Mouse (Mus musculus): ENCODE data around the gene Zfp367. TPM values are rescaled to one million over a fixed set of nuclear protein-coding genes. Genes with fewer than 3 reads are reported as not detected.

Gene Zfp367
- polyA plus RNA-seq, 1 experiment from 2014 or later = 27.4 TPM

DNA sequence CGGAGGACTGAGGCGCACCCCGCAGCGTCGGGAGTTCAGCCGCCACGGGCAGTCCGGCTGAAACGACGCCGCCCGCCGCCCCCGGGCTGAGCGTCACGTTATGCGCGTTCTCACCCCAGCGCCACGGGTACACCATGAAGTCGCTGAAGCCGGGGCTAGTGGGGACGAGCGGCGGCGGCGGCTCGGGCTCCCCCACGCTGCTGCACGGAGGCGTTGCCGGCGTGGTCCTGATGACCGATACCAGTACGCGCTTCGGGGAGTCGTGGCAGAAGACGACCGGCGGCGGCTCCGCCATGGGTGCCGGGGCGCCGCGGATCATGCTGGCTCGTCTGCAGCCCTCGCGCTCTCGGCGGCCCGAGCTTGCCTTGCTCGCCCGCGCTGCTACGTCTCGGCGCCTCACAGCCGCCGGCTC lies 325 bp downstream of the Zfp367 start:
- Histone ChIP-seq H3K27ac (peak overlapping the region; percentile 95), H3K36me3 (no peaks in the 10 kb centered on the region), H3K9ac (peak overlapping the region; percentile 79), H3K4me2 (peak overlapping the region; percentile 84), H3K9me3 (no peaks in the 10 kb centered on the region), H3K27me3 (no peaks in the 10 kb centered on the region), H3K4me3 (peak overlapping the region; percentile 90), H3K4me1 (peaks cover 40% of the 10 kb centered on the region)
- under 1% methylated on average over 61 of the region's 61 CpGs for WGBS
- ATAC-seq (ENCODE audit: borderline replicate concordance, extremely low read depth, low FRiP score, low TSS enrichment) = peak; percentile 6; the same call in 1 of the 2 replicates

DNA sequence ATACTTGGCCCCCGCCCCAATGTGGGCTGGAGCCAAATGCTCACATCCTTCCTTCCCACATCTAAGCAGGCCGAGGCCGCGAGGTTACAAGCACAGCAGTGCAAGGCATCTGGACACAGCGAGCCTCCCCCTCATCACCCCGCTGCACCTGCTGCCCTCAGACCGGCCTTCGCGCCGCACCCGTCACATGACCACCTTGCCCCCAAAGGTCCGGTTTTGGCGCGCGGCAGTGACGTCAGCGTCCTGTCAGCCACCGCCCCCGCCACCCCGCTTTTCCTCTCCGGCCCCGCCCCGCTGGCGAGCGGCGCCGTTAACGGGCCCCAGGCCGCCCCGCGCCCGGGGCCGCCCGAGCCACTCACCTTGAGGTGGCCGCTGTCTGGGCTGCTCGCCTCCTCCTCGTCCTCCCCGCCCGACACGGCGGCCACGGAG lies 747 bp downstream of the Zfp367 start:
- Histone ChIP-seq H3K4me1 (peaks cover 40% of the 10 kb centered on the region), H3K4me3 (peak overlapping the region; percentile 90), H3K27me3 (no peaks in the 10 kb centered on the region), H3K27ac (peak overlapping the region; percentile 95), H3K9me3 (no peaks in the 10 kb centered on the region), H3K9ac (peak overlapping the region; percentile 79), H3K4me2 (peak overlapping the region; percentile 84), H3K36me3 (no peaks in the 10 kb centered on the region)
- under 1% methylated on average over 42 of the region's 42 CpGs for WGBS
- peak; percentile 6; the same call in 1 of the 2 replicates for ATAC-seq (ENCODE audit: borderline replicate concordance, extremely low read depth, low FRiP score, low TSS enrichment)

DNA sequence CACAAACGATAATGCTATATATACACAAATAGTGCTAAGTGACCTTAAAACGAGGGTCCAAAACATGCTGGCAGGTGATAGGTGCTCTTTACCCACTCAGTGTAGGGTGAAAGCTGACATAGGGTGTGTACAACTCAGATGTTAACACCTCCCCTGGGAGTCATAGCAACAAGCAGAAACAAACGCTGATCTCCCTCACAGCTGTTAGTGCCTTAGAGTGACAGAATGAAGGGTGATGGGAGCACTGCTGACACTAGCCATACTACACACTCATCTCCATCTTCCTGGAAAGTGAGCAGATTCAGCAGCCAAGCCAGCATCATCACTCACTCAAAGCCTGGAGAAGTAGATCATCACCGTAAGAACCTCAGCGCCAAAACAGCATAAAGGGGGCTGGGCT lies 2.9 kb downstream of the Zfp367 start:
- Histone ChIP-seq H3K4me1 (peaks cover 35% of the 10 kb centered on the region), H3K27ac (no peak overlapping the region), H3K36me3 (no peaks in the 10 kb centered on the region), H3K4me3 (no peak overlapping the region), H3K27me3 (no peaks in the 10 kb centered on the region), H3K9ac (no peak overlapping the region), H3K4me2 (0 out of 2 replicates have a peak overlapping the region, but pooled peaks have one; percentile 1), H3K9me3 (no peaks in the 10 kb centered on the region)
- ATAC-seq (ENCODE audit: borderline replicate concordance, extremely low read depth, low FRiP score, low TSS enrichment) = no peak
- 47% methylated on average over 5 of the region's 5 CpGs for WGBS

DNA sequence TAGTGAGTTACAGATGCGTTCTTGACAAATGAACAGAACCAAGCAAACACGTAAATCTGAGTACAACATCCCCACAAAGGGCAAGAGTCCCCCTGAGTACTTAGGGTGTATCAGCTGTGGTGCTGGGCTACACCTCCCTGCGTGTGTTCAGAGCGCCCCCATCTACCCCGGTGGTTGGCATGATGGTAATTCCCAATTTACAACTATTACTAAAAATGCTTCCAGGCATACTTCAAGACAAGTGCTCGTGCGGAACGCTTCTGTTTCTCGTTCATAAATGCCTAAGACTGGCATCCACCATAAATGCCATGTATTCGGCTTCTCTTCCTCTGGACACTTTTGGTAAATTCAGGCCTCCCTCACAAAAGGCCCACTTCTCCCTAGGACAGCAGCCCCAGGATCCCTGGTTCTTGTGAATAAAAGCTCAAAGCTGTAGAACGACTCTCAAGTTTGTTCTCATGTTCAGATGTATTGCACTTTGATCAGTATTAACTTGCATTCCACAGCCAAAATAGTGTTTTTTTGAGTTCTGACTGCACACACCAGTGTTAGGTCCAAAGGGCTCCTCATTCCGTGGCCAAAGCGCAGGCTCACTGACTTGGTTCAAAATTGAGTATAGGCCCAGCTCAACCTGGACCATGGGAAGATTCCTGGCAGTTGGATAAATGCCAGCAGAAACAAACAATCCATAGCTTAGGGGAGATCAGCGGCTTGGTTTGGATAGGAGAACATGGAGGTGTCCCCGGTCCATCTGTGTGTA lies 23.2 kb downstream of the Zfp367 start:
- H3K27ac ChIP-seq = peak overlapping the region; percentile 52; the same call in 1 of the 2 replicates
- peak overlapping the region; percentile 62 for H3K4me3 ChIP-seq
- H3K4me1 ChIP-seq = peaks cover 10% of the 10 kb centered on the region; the same call in 1 of the 2 replicates
- H3K9ac ChIP-seq = peak overlapping the region; percentile 61
- no peaks in the 10 kb centered on the region for H3K27me3 ChIP-seq
- H3K9me3 ChIP-seq = no peaks in the 10 kb centered on the region
- ATAC-seq (ENCODE audit: borderline replicate concordance, extremely low read depth, low FRiP score, low TSS enrichment) = peak; percentile 84
- H3K4me2 ChIP-seq = peak overlapping the region; percentile 83
- 36% methylated on average over 15 of the region's 15 CpGs for WGBS
- peaks cover 18% of the 10 kb centered on the region for H3K36me3 ChIP-seq

DNA sequence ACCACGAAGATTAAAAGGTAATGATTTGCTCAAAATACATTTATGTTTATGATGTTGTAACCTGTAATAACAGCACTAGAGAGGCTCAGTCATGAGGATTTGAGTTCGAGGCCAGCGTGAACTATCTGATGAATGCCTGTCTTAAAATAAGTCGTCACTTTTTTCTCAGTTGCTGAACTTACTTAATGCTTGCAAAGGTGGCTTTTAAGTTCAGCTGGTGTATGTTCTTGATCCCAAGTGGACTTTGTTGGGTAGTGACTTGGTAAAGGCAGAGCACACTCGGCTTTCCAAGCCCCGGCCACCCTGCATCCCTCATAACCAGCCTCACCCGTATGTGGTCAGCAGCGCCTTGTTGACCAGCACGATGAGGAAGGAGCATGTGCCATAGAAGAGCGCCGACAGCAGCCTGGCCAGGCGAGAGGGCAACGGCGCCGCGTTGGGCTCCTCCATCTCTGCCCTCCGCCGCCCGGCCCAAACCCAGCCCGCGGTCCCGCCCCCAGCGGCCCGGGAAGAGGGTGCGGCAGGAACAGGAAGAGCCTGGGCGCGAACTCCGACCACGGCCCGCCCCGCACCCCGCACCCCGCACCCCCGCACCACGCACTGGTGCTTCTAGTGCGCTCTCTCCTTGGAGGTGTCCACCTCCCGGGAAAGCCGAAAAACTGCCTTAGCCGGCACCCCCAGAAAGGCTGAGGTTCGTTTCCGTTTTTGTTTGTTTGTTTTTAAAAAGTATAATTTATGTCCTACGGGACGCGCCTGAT lies 24.0 kb downstream of the Zfp367 start, which contains the start of gene Slc35d2:
Gene Slc35d2 (minus strand): TSS at position 511 of the 758 bp plus-strand sequence.
- Histone ChIP-seq H3K4me2 (peak within 1 kb of the TSS; percentile 83), H3K4me3 (peak within 1 kb of the TSS; percentile 62), H3K4me1 (peaks cover 10% of the 10 kb centered on the region; the same call in 1 of the 2 replicates), H3K9me3 (no peaks in the 10 kb centered on the region), H3K27ac (peak within 1 kb of the TSS; percentile 52), H3K36me3 (peaks cover 12% of the 10 kb centered on the region), H3K27me3 (no peaks in the 10 kb centered on the region), H3K9ac (peak within 1 kb of the TSS; percentile 61)
- peak; percentile 85 for ATAC-seq (ENCODE audit: borderline replicate concordance, extremely low read depth, low FRiP score, low TSS enrichment)
- 8% methylated on average over 42 of the region's 44 CpGs for WGBS

DNA sequence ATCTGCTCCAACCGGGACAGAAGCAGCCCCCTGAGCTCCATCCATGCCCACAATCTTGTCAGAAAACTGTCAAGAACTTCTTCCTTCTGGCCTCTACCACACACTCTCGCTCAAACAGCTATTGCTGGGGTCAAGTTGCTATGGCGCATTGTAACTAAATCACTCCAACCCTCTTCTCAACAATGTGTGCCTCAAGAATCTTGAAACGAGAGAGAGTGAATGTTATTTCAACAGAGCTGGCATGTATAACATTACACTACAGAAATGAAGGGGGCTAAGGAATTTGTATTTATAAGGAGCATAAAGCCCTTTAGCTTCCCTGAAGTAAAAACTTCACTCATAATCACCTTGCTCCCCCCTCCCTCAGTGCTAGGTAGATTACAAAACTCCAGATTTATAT lies 26.7 kb downstream of the Zfp367 start:
- H3K4me3 ChIP-seq = no peak overlapping the region
- H3K27me3 ChIP-seq = no peaks in the 10 kb centered on the region
- H3K4me1 ChIP-seq = peaks cover 10% of the 10 kb centered on the region; the same call in 1 of the 2 replicates
- H3K9me3 ChIP-seq = no peaks in the 10 kb centered on the region
- no peak for ATAC-seq (ENCODE audit: borderline replicate concordance, extremely low read depth, low FRiP score, low TSS enrichment)
- WGBS = 33% methylated on average over 4 of the region's 4 CpGs
- H3K36me3 ChIP-seq = no peaks in the 10 kb centered on the region
- H3K9ac ChIP-seq = no peak overlapping the region
- no peak overlapping the region for H3K4me2 ChIP-seq
- H3K27ac ChIP-seq = 0 out of 2 replicates have a peak overlapping the region, but pooled peaks have one; percentile 19

DNA sequence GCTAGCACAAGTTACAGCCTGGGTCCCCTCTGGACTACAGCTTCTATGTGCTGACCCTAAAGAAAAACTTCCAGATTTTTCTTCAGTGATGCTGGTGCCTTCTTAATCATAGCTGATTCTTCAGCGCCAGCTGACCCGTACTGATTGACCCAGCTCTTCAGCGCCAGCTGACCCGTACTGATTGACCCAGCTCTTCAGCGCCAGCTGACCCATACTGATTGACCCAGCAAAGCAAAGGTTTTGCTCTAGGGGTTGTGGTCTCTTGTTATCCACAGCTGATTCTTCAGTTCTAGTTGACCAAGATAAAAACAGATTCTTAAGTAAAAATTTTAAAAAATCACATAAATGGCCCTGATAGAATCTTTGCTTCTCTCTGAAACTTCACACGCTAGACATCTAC lies 28.1 kb downstream of the Zfp367 start:
- no peak overlapping the region for H3K27ac ChIP-seq
- H3K4me3 ChIP-seq = no peak overlapping the region
- H3K4me1 ChIP-seq = peaks cover 10% of the 10 kb centered on the region; the same call in 1 of the 2 replicates
- H3K27me3 ChIP-seq = no peaks in the 10 kb centered on the region
- ATAC-seq (ENCODE audit: borderline replicate concordance, extremely low read depth, low FRiP score, low TSS enrichment) = no peak
- H3K36me3 ChIP-seq = no peaks in the 10 kb centered on the region
- H3K9ac ChIP-seq = no peak overlapping the region
- no peaks in the 10 kb centered on the region for H3K9me3 ChIP-seq
- no peak overlapping the region for H3K4me2 ChIP-seq
- 90% methylated on average over 6 of the region's 6 CpGs for WGBS

DNA sequence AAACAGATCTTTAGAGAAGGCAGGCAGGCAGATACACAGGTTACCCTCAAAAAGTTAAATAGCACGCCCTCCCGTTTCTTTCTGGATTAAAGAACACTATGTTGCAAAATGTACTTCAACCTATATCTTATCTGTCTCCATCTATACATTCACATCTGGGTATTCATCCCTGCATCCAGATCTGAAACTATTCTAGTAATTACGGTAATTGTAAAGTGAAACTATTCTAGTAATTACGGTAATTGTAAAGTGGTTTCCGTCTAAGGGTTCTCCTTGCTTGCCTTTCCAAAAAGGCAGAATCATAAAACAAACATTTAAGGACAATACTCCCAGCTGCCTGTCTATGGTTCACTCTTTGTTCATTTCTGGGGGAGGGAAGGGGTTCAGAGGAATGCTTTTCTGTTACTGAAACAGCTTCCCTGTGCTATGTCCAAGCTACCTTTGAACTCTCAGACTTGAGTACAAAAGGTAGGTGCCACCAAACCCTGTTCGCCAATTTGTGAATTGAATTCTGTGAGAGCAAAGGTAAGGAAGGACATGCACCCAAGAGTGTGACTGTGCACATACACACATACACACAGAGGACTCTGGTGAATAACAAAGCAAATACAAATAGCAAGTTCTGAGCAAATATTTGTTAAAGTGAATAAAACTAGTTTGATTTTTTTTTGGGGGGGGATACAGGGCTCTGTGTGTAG lies 29.4 kb downstream of the Zfp367 start:
- Histone ChIP-seq H3K27ac (no peak overlapping the region), H3K4me2 (no peak overlapping the region), H3K27me3 (no peaks in the 10 kb centered on the region), H3K4me1 (peaks cover 8% of the 10 kb centered on the region; the same call in 1 of the 2 replicates), H3K9ac (no peak overlapping the region), H3K4me3 (no peak overlapping the region), H3K36me3 (no peaks in the 10 kb centered on the region), H3K9me3 (no peaks in the 10 kb centered on the region)
- WGBS = 39% methylated on average over 6 of the region's 6 CpGs
- ATAC-seq (ENCODE audit: borderline replicate concordance, extremely low read depth, low FRiP score, low TSS enrichment) = no peak

DNA sequence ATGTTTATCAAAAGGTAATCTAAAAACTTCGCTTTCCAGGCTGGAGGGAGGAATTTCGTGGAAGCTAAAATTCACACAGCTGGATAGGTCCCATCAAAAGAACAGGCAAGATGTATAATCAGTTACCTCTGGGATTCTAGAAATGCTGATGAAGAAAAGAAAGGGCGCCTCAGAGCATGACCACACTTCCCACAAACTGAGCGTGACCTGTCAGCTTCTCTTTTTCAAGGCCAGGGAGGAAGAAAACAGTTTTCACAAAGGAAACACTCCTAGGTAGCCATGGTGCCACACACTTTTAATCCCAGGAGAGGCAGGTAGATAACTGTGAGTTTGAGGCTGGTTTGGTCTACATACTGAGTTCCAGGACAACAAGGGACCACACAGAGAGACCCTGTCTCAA lies 32.2 kb downstream of the Zfp367 start:
- no peak overlapping the region for H3K4me3 ChIP-seq
- H3K27ac ChIP-seq = no peak overlapping the region
- WGBS = 58% methylated on average over 4 of the region's 4 CpGs
- no peak overlapping the region for H3K9ac ChIP-seq
- H3K9me3 ChIP-seq = no peaks in the 10 kb centered on the region
- ATAC-seq (ENCODE audit: borderline replicate concordance, extremely low read depth, low FRiP score, low TSS enrichment) = no peak
- no peak overlapping the region for H3K4me2 ChIP-seq
- no peaks in the 10 kb centered on the region for H3K36me3 ChIP-seq
- H3K27me3 ChIP-seq = no peaks in the 10 kb centered on the region
- no peaks in the 10 kb centered on the region for H3K4me1 ChIP-seq

DNA sequence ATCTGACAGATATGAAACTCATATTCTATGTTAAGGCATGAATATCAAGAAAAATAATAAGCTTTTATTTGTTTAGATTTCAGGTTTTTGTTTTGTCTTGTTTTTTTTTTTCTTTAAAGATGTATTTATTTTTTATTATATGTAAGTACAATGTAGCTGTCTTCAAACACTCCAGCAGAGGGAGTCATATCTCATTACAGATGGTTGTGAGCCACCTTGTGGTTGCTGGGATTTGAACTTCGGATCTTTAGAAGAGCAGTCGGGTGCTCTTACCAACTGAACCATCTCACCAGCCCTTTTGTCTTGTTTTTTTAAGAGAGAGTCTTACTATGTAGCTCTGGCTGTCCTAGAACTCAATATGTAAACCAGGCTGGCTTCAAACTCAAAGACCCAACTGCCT lies 35.6 kb downstream of the Zfp367 start:
- Histone ChIP-seq H3K9me3 (no peaks in the 10 kb centered on the region), H3K4me3 (no peak overlapping the region), H3K4me2 (no peak overlapping the region), H3K36me3 (no peaks in the 10 kb centered on the region), H3K4me1 (no peaks in the 10 kb centered on the region), H3K27me3 (no peaks in the 10 kb centered on the region), H3K9ac (no peak overlapping the region), H3K27ac (no peak overlapping the region)
- ATAC-seq (ENCODE audit: borderline replicate concordance, extremely low read depth, low FRiP score, low TSS enrichment) = no peak
- 55% methylated on average over 2 of the region's 2 CpGs for WGBS

DNA sequence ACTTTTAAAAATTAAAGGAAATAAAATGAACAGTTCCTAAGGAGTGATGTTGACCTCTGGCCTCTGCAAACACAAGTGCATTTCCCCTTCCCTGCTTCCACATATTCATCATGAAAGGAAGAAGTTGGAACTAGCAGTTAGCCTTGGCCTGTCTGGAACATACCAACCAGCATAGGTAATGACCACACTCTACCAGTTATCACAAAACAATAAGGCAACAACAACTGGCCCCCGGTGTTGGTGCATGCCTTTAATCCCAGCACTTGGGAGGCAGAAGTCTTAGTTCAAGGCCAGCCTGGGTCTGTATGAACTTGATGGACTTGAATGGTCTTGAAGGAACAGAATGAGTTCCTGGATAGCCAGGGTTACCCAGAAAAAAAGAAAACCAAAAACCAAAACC lies 42.6 kb downstream of the Zfp367 start:
- no peak for ATAC-seq (ENCODE audit: borderline replicate concordance, extremely low read depth, low FRiP score, low TSS enrichment)
- H3K9ac ChIP-seq = no peak overlapping the region

More for the DNA sequence above, 42.6 kb downstream of the Zfp367 start:
- no peak overlapping the region for H3K27ac ChIP-seq
- H3K36me3 ChIP-seq = no peaks in the 10 kb centered on the region
- peaks cover 13% of the 10 kb centered on the region; the same call in 1 of the 2 replicates for H3K4me1 ChIP-seq
- H3K4me3 ChIP-seq = no peak overlapping the region
- H3K4me2 ChIP-seq = no peak overlapping the region
- no peaks in the 10 kb centered on the region for H3K9me3 ChIP-seq
- H3K27me3 ChIP-seq = no peaks in the 10 kb centered on the region
- WGBS = 90% methylated on average over 1 of the region's 1 CpGs
